Mouse (Mus musculus) T-cell, adult 66 days (primary cell): ENCODE results near the gene Haspin. TPM values are rescaled to one million over a fixed set of nuclear protein-coding genes. Genes with fewer than 3 reads are reported as not detected.

Source experiments
- total RNA-seq, 2 experiments: library from RNA; stranded (reverse); gene quantifications; 3 replicates in 1 of 2; 4 replicates in 1 of 2; pipeline ENCODE4 v1.2.4; 2023

Gene Haspin
- total RNA-seq: 1 to 10 TPM; 2.6 to 3.0 TPM

DNA sequence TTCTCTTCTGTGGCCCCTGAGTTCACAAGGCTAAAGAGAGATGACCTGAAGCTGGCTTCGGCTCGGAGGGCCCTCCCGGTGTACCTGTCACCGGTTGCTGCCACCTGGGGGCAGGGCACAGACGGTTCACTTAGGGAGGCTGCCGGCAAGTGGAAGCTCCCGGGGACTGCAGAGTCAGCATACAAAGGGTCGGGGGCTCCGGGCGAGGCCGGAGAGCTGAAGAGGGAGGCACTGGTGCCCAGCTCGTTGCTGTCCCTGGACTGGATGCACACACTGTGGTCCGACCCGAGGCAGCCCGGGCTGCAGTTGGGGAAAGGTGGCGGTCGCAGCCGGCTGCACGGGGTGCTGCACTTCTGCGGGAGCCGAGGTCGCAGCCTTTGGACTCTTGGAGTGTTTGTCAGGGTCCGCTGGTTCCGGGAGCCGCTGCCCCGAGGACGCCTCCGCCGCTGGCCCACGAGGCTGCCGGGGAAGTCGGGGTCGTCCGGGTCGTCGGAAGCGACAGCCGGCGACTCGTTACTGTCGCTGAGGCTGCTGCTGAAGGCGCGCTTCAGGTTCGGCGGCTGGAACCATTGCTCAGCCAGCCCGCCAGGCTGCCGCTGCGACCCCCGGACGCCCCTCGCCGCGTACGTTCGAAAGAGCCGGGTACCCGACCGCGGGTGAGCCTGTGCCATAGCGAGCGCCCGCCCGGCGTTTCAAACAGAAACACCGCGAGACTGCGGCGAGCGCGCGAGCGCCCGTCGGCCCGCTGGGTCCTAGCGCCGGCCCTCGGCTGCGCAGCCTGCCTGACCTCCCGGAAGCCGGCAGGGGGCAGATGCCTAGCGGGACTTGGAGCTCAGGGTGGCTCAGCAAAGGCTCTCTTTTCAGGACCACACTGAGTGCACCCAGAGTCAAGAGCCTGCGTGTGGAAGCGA, at the start of gene Haspin:
TSS of gene Haspin (minus strand) at position 704 of the 911 bp plus-strand sequence.

DNA sequence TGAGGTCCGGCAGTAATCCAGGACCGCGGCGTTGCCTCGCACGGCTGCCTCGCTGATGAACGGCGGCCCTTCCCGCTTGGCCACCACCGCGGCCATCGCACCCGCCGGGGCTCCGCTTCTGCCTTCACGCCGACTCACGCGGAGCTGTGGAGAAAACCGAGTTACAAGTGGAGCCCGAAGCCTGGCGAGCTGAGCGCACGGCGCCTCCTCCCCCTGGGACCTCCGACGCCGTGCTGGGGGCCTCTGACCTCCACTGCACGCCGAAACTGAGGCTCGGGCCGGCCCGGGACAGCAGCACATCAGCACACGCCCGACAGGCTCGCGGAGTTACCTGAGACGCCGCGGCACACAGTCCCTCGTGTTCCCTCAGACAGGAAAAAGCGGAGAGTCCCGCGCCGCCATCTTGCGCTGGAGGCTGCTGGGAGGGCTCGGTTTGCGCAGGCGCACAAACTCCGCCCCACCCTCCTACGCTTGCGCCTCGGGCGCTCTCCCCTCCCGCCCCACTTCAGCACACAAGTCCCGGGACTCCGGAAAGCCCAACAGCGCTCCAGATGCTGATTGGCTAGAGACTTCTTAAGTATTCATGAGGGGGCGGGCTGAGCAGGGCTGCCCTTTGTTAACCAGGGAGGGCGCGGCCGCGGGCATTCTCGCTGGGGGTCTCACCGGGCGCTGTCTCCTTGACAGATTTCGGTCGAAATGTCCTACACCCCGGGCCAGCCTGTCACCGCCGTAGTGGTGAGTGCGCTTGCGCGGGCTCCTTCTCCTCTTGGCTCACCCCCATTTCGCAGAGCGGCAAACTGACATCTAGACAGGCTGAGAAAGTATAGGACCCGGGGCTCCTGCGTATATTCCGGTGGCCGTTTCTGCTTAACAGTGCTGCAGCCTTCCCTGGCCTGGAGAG, 38.8 kb upstream of the Haspin start, which contains the start of the genes Emc6 and Tax1bp3:
TSS of gene Emc6 (minus strand) at position 430 of the 901 bp plus-strand sequence.
TSS of gene Tax1bp3 (plus strand) at position 476 of the 901 bp plus-strand sequence.

DNA sequence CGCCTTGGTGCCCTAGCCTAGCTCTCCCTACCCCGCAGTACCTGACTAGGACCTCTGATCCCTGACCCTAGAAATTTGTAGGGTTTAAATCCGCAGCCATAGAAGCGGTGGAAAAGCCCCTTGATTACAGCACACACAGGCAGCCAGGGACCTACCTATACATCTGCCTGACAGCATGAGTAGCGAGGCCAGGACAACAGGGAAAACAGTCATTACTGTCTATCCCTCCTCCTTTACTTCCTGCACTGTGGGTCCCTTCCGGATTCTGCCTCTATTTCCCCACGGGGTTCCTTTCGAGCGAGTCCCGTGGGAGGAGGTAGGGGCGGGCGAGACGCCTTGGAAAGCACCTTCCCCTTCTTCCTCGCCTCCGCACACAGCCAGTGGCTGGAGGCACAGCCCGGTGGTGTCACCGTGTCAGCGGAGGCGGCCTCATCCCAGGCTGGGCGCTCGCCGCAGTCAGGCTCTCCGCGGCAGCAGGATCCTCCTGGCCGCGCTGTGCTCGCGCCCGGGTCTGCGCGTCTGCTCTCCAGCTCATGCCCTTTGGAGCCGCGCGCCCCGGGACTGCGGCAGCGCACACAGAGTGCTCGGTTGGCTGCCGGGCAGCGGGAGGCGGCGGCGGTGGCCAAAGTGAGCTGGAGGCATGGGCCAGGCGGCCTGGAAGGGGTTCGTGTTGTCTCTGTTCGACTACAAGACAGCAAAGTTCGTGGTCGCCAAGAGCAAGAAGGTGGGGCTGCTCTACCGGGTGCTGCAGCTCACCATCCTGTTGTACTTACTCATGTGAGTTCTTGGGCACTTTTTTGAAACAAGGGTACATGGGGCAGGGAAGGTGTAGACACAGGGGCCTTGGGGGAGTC, 22.1 kb upstream of the Haspin start, which contains the start of gene P2rx5:
TSS of gene P2rx5 (plus strand) at position 465 of the 854 bp plus-strand sequence.

DNA sequence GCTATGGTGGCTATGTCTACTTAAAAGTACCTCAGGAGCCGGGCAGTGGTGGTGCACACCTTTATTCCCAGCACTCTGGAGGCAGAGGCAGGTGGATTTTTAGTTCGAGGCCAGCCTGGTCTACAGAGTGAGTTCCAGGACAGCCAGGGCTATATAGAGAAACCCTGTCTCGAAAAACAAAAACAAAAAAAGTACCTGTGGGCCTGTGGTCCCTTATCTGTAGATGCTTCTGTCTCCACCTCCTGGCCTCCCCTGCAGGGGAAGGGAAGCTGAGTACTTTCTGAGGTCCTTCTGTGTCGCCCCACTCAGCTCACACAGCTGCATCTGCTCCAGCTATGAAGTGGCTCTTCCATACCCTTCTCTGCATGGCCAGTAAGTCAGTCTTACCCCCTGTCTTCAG, 47.8 kb downstream of the Haspin start, which contains the start of gene Itgae:
TSS of gene Itgae (plus strand) at position 301 of the 400 bp plus-strand sequence.

Other genes starting within 250 kb of the Haspin start
- 100 to 1,000 TPM; 226 to 247 TPM for gene Atp2a3, start 177.1 kb downstream of the Haspin start, total RNA-seq
- gene P2rx1, start 139.2 kb downstream of the Haspin start, total RNA-seq: 1 to 10 TPM in 1 of 2 experiments, under 1 TPM in 1; 0.73 to 1.5 TPM
- 1 to 10 TPM; 4.9 to 5.3 TPM for gene Camkk1, start 119.3 kb downstream of the Haspin start, total RNA-seq
- 10 to 100 TPM; 26.4 to 30.1 TPM for gene Ncbp3, start 90.5 kb downstream of the Haspin start, total RNA-seq
- gene Itgae, start 47.7 kb downstream of the Haspin start, total RNA-seq: 10 to 100 TPM; 27.3 to 32.7 TPM
- under 1 TPM in 1 of 2 experiments, not detected in 1; 0.76 TPM for gene P2rx5, start 22.1 kb upstream of the Haspin start, total RNA-seq
- gene Emc6, start 38.7 kb upstream of the Haspin start, total RNA-seq: 10 to 100 TPM; 45.0 to 48.6 TPM
- 1 to 10 TPM; 8.7 to 9.8 TPM for gene Tax1bp3, start 38.8 kb upstream of the Haspin start, total RNA-seq
- gene Ctns, start 60.7 kb upstream of the Haspin start, total RNA-seq: 10 to 100 TPM; 17.6 to 19.5 TPM
- 1 to 10 TPM; 5.7 to 6.6 TPM for gene Shpk, start 61.2 kb upstream of the Haspin start, total RNA-seq
- gene Trpv1, start 96.0 kb upstream of the Haspin start, total RNA-seq: not detected
- gene Trpv3, start 129.1 kb upstream of the Haspin start, total RNA-seq: not detected
- not detected for gene Aspa, start 191.3 kb upstream of the Haspin start, total RNA-seq
- gene Gm49340, start 191.4 kb upstream of the Haspin start, total RNA-seq: not detected
- gene Spata22, start 191.4 kb upstream of the Haspin start, total RNA-seq: not detected
- not detected for gene Olfr20, start 212.5 kb upstream of the Haspin start, total RNA-seq
- gene Olfr376, start 233.0 kb upstream of the Haspin start, total RNA-seq: not detected